8 mouse cellular contexts compared by ENCODE assay signal in the genomic region with DNA sequence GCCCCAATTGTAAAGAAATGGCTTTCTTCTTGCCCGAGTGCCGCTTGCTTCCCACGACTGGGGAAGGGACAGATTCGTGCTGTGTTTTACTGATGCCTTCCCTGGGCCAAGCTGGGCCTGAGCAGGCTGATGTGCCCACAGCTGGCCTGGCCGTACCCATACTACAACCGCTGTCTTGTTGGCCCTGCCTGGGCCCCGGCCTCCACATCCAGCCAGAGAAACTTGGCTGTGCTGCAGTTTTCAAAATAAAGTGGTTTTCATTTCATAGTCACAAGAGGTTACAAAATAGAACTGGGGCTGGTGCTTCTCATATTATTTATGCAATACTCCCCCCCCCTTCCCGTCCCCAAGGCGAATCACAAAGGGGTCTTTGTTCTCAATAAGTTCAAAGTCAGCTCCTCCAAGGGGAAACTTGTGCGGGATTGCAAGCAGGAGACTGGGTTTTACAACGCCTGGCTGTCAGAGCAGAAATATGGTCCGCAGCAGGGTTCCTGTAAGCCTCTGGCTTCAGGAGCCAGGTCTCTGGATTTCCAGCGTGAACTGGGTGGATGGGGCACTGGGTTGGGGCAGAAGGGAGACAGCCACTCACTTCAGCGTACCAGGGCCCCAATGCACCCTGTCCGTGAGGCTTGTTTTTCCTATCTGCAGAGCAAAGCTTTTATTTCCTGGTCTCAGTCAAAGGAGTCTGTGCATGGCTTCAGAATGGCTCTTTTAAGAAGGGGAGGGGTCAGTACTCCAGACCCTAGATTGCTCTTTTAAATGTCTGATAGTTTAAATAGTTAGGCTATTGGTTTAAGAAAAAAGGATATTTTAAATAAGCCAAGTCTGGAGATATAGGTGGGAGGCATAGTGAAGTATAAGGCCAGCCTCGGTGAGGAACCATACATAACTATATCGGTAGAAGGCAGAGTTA.
DNase-seq lines count a peak whose midpoint lies in the region; ATAC-seq and TF ChIP-seq lines count a peak whose summit lies in the region.

No protein-coding gene starts in this region.

- no peak; the same call in 1 of the 2 replicates for TF ChIP-seq POLR2A in bone marrow, adult 2 months (IDR thresholded peaks at IDR 0.05; ENCODE audit: borderline replicate concordance, control insufficient read depth, low read depth, low read length)

- ATAC-seq in kidney, embryonic 15.5 days (replicated peaks; ENCODE audit: low FRiP score): no peak
- peak; percentile 65; the same call in 1 of the 2 replicates for ATAC-seq in forebrain, embryonic 12.5 days (ENCODE audit: low FRiP score)
- ATAC-seq in hindbrain, embryonic 14.5 days (ENCODE audit: low FRiP score): peak; percentile 70; the same call in 1 of the 2 replicates
- no peak for ATAC-seq in liver, embryonic 15.5 days (ENCODE audit: insufficient read depth)
- ATAC-seq in stomach, embryonic 16.5 days (ENCODE audit: insufficient read depth, low FRiP score): no peak

- no peaks in the 10 kb centered on the region for H3K36me3 ChIP-seq in kidney, embryonic 15.5 days
- H3K36me3 ChIP-seq in forebrain, embryonic 12.5 days (replicated peaks): no peaks in the 10 kb centered on the region
- H3K36me3 ChIP-seq in hindbrain, embryonic 14.5 days (replicated peaks; ENCODE audit: control insufficient read depth, insufficient read depth): no peaks in the 10 kb centered on the region
- H3K36me3 ChIP-seq in liver, embryonic 15.5 days (replicated peaks): no peaks in the 10 kb centered on the region
- no peaks in the 10 kb centered on the region for H3K36me3 ChIP-seq in stomach, embryonic 16.5 days (ENCODE audit: control insufficient read depth, insufficient read depth, low read length)

- H3K9ac ChIP-seq in kidney, embryonic 15.5 days: no peak overlapping the region
- H3K9ac ChIP-seq in forebrain, embryonic 12.5 days: peak overlapping the region; percentile 14; the same call in 1 of the 2 replicates
- peak overlapping the region; percentile 30; the same call in 1 of the 2 replicates for H3K9ac ChIP-seq in hindbrain, embryonic 14.5 days
- H3K9ac ChIP-seq in liver, embryonic 15.5 days: no peak overlapping the region
- H3K9ac ChIP-seq in stomach, embryonic 16.5 days (ENCODE audit: low read length): peak overlapping the region; percentile 51; the same call in 1 of the 2 replicates

- DNase-seq in kidney, postnatal 4 days: no peak
- peak; percentile 50 for DNase-seq in hindbrain, embryonic 14.5 days (ENCODE audit: low spot score)
- DNase-seq in cerebellum, postnatal 36 days: no peak

- peak overlapping the region; percentile 69 for H3K27ac ChIP-seq in kidney, embryonic 15.5 days
- H3K27ac ChIP-seq in bone marrow, adult 2 months (ENCODE audit: control insufficient read depth, insufficient read depth, low read depth, low read length, poor library complexity): peak overlapping the region; percentile 81
- H3K27ac ChIP-seq in forebrain, embryonic 12.5 days: peak overlapping the region; percentile 83
- peak overlapping the region; percentile 82 for H3K27ac ChIP-seq in hindbrain, embryonic 14.5 days
- peak overlapping the region; percentile 58 for H3K27ac ChIP-seq in liver, embryonic 15.5 days (replicated peaks)
- peak overlapping the region; percentile 17 for H3K27ac ChIP-seq in stomach, embryonic 16.5 days (ENCODE audit: low read length)

- peaks cover 24% of the 10 kb centered on the region for H3K4me1 ChIP-seq in kidney, embryonic 15.5 days
- peaks cover 13% of the 10 kb centered on the region for H3K4me1 ChIP-seq in bone marrow, adult 2 months (ENCODE audit: control insufficient read depth, insufficient read depth, low read length)
- peaks cover 27% of the 10 kb centered on the region for H3K4me1 ChIP-seq in forebrain, embryonic 12.5 days
- peaks cover 14% of the 10 kb centered on the region for H3K4me1 ChIP-seq in hindbrain, embryonic 14.5 days (replicated peaks; ENCODE audit: control insufficient read depth, insufficient read depth, low read length)
- peaks cover 66% of the 10 kb centered on the region for H3K4me1 ChIP-seq in liver, embryonic 15.5 days (replicated peaks)
- H3K4me1 ChIP-seq in stomach, embryonic 16.5 days (ENCODE audit: control insufficient read depth, insufficient read depth, low read length): peaks cover 10% of the 10 kb centered on the region

- H3K4me2 ChIP-seq in kidney, embryonic 15.5 days: no peak overlapping the region
- H3K4me2 ChIP-seq in forebrain, embryonic 12.5 days: 0 out of 2 replicates have a peak overlapping the region, but pooled peaks have one; percentile 16
- no peak overlapping the region for H3K4me2 ChIP-seq in hindbrain, embryonic 14.5 days (replicated peaks)
- H3K4me2 ChIP-seq in liver, embryonic 15.5 days: no peak overlapping the region
- H3K4me2 ChIP-seq in stomach, embryonic 16.5 days (ENCODE audit: low read depth, low read length): no peak overlapping the region

- H3K27me3 ChIP-seq in kidney, embryonic 15.5 days: no peaks in the 10 kb centered on the region
- H3K27me3 ChIP-seq in forebrain, embryonic 12.5 days: peaks cover 6% of the 10 kb centered on the region; the same call in 1 of the 2 replicates
- H3K27me3 ChIP-seq in hindbrain, embryonic 14.5 days (ENCODE audit: control insufficient read depth, insufficient read depth, low read length): no peaks in the 10 kb centered on the region
- H3K27me3 ChIP-seq in liver, embryonic 15.5 days: no peaks in the 10 kb centered on the region
- H3K27me3 ChIP-seq in stomach, embryonic 16.5 days (ENCODE audit: control insufficient read depth, insufficient read depth, low read length): no peaks in the 10 kb centered on the region

- H3K9me3 ChIP-seq in kidney, embryonic 15.5 days (replicated peaks): no peaks in the 10 kb centered on the region
- H3K9me3 ChIP-seq in forebrain, embryonic 12.5 days: no peaks in the 10 kb centered on the region
- no peaks in the 10 kb centered on the region for H3K9me3 ChIP-seq in hindbrain, embryonic 14.5 days (ENCODE audit: control insufficient read depth, low read length)
- no peaks in the 10 kb centered on the region for H3K9me3 ChIP-seq in liver, embryonic 15.5 days (replicated peaks)
- no peaks in the 10 kb centered on the region; the same call in 1 of the 2 replicates for H3K9me3 ChIP-seq in stomach, embryonic 16.5 days (replicated peaks; ENCODE audit: control insufficient read depth, low read length)

- 32% methylated on average over 17 of the region's 17 CpGs for WGBS in kidney, embryonic 15.5 days
- WGBS in bone marrow, adult 2 months: 33% methylated on average over 17 of the region's 17 CpGs
- 21% methylated on average over 17 of the region's 17 CpGs for WGBS in forebrain, embryonic 12.5 days
- WGBS in hindbrain, embryonic 14.5 days: 23% methylated on average over 17 of the region's 17 CpGs
- 54% methylated on average over 17 of the region's 17 CpGs for WGBS in liver, embryonic 15.5 days (ENCODE audit: insufficient replicate concordance)
- 43% methylated on average over 17 of the region's 17 CpGs for WGBS in stomach, embryonic 16.5 days

- no peak for TF ChIP-seq CTCF in bone marrow, adult 2 months (IDR thresholded peaks at IDR 0.05; ENCODE audit: control insufficient read depth, insufficient read depth, low read length)

- H3K4me3 ChIP-seq in kidney, embryonic 15.5 days (replicated peaks): no peak overlapping the region
- H3K4me3 ChIP-seq in bone marrow, adult 2 months (replicated peaks; ENCODE audit: control insufficient read depth, low read depth, low read length): no peak overlapping the region
- no peak overlapping the region for H3K4me3 ChIP-seq in forebrain, embryonic 12.5 days (replicated peaks)
- H3K4me3 ChIP-seq in hindbrain, embryonic 14.5 days (replicated peaks; ENCODE audit: low read length): no peak overlapping the region
- H3K4me3 ChIP-seq in liver, embryonic 15.5 days (replicated peaks): no peak overlapping the region
- no peak overlapping the region for H3K4me3 ChIP-seq in stomach, embryonic 16.5 days (replicated peaks; ENCODE audit: low read length)

Comparison
In these comparisons a context has a peak if more than half of its experiments do, and no peak if none do; other contexts are left out.
1. ATAC-seq: peak in forebrain, embryonic 12.5 days (single experiment) and hindbrain, embryonic 14.5 days (single experiment); none in kidney, embryonic 15.5 days (single experiment), liver, embryonic 15.5 days (single experiment) and stomach, embryonic 16.5 days (single experiment).
2. H3K27ac ChIP-seq: peak in every context shown above with its lines; median percentile 83 in forebrain, embryonic 12.5 days; 82 in hindbrain, embryonic 14.5 days; 81 in bone marrow, adult 2 months; 69 in kidney, embryonic 15.5 days; 58 in liver, embryonic 15.5 days; 17 in stomach, embryonic 16.5 days.
3. H3K9ac ChIP-seq: peak in forebrain, embryonic 12.5 days (single experiment), hindbrain, embryonic 14.5 days (single experiment) and stomach, embryonic 16.5 days (single experiment); none in kidney, embryonic 15.5 days (single experiment) and liver, embryonic 15.5 days (single experiment).